ENCODE assay signal across 29 mouse cellular contexts in genomic region chr9:42394321-42394720, GRCm38 (mm10). TPM values are rescaled to one million over a fixed set of nuclear protein-coding genes. Genes with fewer than 3 reads are reported as not detected.
DNase-seq lines count a peak whose midpoint lies in the region; ATAC-seq lines count a peak whose summit lies in the region.
"Had no signal": no experiment of that assay in that cellular context is flagged by ENCODE, and none has a peak within 500 bp of the region (broad histone marks: within the 10 kb centered on the region; RNA-seq: fewer than 3 reads in every experiment).

No protein-coding gene starts in this region.

- H3K27me3 ChIP-seq in midbrain, embryonic 11.5 days (ENCODE audit: control insufficient read depth, insufficient read depth, low read length) = no peaks in the 10 kb centered on the region; the same call in 1 of the 2 replicates
- no peaks in the 10 kb centered on the region for H3K27me3 ChIP-seq in midbrain, embryonic 15.5 days (replicated peaks)
- H3K27me3 ChIP-seq in forebrain, embryonic 14.5 days (replicated peaks; ENCODE audit: control insufficient read depth, insufficient read depth, low read length) = no peaks in the 10 kb centered on the region
- H3K27me3 ChIP-seq: CH12.LX; forebrain, embryonic 15.5 days; hindbrain, embryonic 15.5 days; liver, embryonic 15.5 days had no signal

- WGBS in midbrain, embryonic 11.5 days = 83% methylated on average over 8 of the region's 8 CpGs
- 82% methylated on average over 8 of the region's 8 CpGs for WGBS in midbrain, embryonic 15.5 days
- WGBS in forebrain, embryonic 14.5 days = 83% methylated on average over 8 of the region's 8 CpGs

- peak; percentile 28 for DNase-seq in layer of hippocampus, adult 11-12 months (ENCODE audit: low spot score)
- no peak for DNase-seq in layer of hippocampus, postnatal 10 days (ENCODE audit: low spot score in 2 of 2)
- peak; percentile 77 for DNase-seq in midbrain, embryonic 11.5 days (ENCODE audit: low spot score, missing footprints)
- DNase-seq in brain, adult 2 months (ENCODE audit: low read depth, low spot score) = peak; percentile 78
- DNase-seq in forebrain, embryonic 14.5 days (ENCODE audit: low spot score) = no peak
- no peak for DNase-seq in kidney, postnatal 36 days
- DNase-seq: adrenal gland, postnatal 36 days; B cell, adult 2 months; cerebellum, adult 2 months; cerebellum, postnatal 25 days; heart, postnatal 14 days; kidney, adult 11 months; kidney, postnatal 14 days; lung, embryonic 14.5 days; lung, postnatal 14 days had no signal

- no peak overlapping the region for H3K27ac ChIP-seq in midbrain, embryonic 11.5 days (ENCODE audit: low read depth, low read length)
- H3K27ac ChIP-seq in midbrain, embryonic 15.5 days = no peak overlapping the region
- H3K27ac ChIP-seq in forebrain, embryonic 14.5 days (ENCODE audit: low read depth, low read length) = no peak overlapping the region
- H3K27ac ChIP-seq: forebrain, embryonic 15.5 days; hindbrain, embryonic 10.5 days; hindbrain, embryonic 15.5 days; limb, embryonic 12.5 days; liver, embryonic 15.5 days; midbrain, embryonic 10.5 days; neural tube, embryonic 13.5 days had no signal

- H3K9ac ChIP-seq in midbrain, embryonic 11.5 days (ENCODE audit: low read length) = no peak overlapping the region
- no peak overlapping the region for H3K9ac ChIP-seq in midbrain, embryonic 15.5 days
- no peak overlapping the region for H3K9ac ChIP-seq in forebrain, embryonic 14.5 days (ENCODE audit: low read length)
- H3K9ac ChIP-seq: forebrain, embryonic 15.5 days; hindbrain, embryonic 15.5 days; limb, embryonic 12.5 days; liver, embryonic 15.5 days; lung, embryonic 14.5 days; neural tube, embryonic 13.5 days had no signal

- H3K4me1 ChIP-seq in midbrain, embryonic 11.5 days (ENCODE audit: control insufficient read depth, insufficient read depth, low read length) = no peaks in the 10 kb centered on the region
- H3K4me1 ChIP-seq in midbrain, embryonic 15.5 days = peaks cover 7% of the 10 kb centered on the region
- peaks cover under 1% of the 10 kb centered on the region for H3K4me1 ChIP-seq in forebrain, embryonic 14.5 days (ENCODE audit: control insufficient read depth, insufficient read depth, low read length)
- H3K4me1 ChIP-seq: liver, embryonic 15.5 days had no signal

- H3K4me2 ChIP-seq in midbrain, embryonic 11.5 days = no peak overlapping the region
- no peak overlapping the region for H3K4me2 ChIP-seq in midbrain, embryonic 15.5 days
- no peak overlapping the region for H3K4me2 ChIP-seq in forebrain, embryonic 14.5 days (ENCODE audit: low read length)
- H3K4me2 ChIP-seq: forebrain, embryonic 15.5 days; hindbrain, embryonic 15.5 days; limb, embryonic 12.5 days; liver, embryonic 15.5 days; lung, embryonic 14.5 days; neural tube, embryonic 13.5 days had no signal

- no peaks in the 10 kb centered on the region for H3K36me3 ChIP-seq in midbrain, embryonic 11.5 days (ENCODE audit: control insufficient read depth, insufficient read depth, low read length)
- no peaks in the 10 kb centered on the region for H3K36me3 ChIP-seq in midbrain, embryonic 15.5 days (replicated peaks)
- H3K36me3 ChIP-seq in forebrain, embryonic 14.5 days (ENCODE audit: control insufficient read depth, insufficient read depth, low read length) = no peaks in the 10 kb centered on the region
- H3K36me3 ChIP-seq: forebrain, embryonic 15.5 days; hindbrain, embryonic 10.5 days; hindbrain, embryonic 15.5 days; limb, embryonic 12.5 days; liver, embryonic 15.5 days; midbrain, embryonic 10.5 days; neural tube, embryonic 13.5 days had no signal

- no peak overlapping the region for H3K4me3 ChIP-seq in midbrain, embryonic 11.5 days (ENCODE audit: low read depth, low read length)
- no peak overlapping the region for H3K4me3 ChIP-seq in midbrain, embryonic 15.5 days
- H3K4me3 ChIP-seq in forebrain, embryonic 14.5 days (ENCODE audit: low read depth, low read length) = no peak overlapping the region
- H3K4me3 ChIP-seq: forebrain, embryonic 15.5 days; hindbrain, embryonic 10.5 days; hindbrain, embryonic 15.5 days; limb, embryonic 12.5 days; liver, embryonic 15.5 days; midbrain, embryonic 10.5 days; neural tube, embryonic 13.5 days had no signal

- no peaks in the 10 kb centered on the region for H3K9me3 ChIP-seq in midbrain, embryonic 11.5 days (ENCODE audit: control insufficient read depth, low read length)
- H3K9me3 ChIP-seq in midbrain, embryonic 15.5 days = no peaks in the 10 kb centered on the region
- H3K9me3 ChIP-seq in forebrain, embryonic 14.5 days (replicated peaks; ENCODE audit: control insufficient read depth, low read length) = no peaks in the 10 kb centered on the region
- H3K9me3 ChIP-seq: forebrain, embryonic 15.5 days; hindbrain, embryonic 10.5 days; hindbrain, embryonic 15.5 days; limb, embryonic 12.5 days; liver, embryonic 15.5 days; midbrain, embryonic 10.5 days; neural tube, embryonic 13.5 days had no signal

- no peak for ATAC-seq in midbrain, embryonic 11.5 days (ENCODE audit: low FRiP score)
- no peak for ATAC-seq in midbrain, embryonic 15.5 days (replicated peaks)
- no peak for ATAC-seq in forebrain, embryonic 14.5 days
- ATAC-seq: forebrain, embryonic 15.5 days; inflammation-experienced regulatory T-cells, adult 6 months; Patski had no signal

RNA-seq across cellular contexts. Expression of gene Tecta, which starts 5.4 kb away (rescaled TPM):
- 1 to 10 TPM; 1.2 to 2.2 TPM for total RNA-seq in layer of hippocampus, postnatal 10 days (2021)
- 0.29 and 0.45 TPM in 2 replicates for polyA plus RNA-seq in midbrain, embryonic 11.5 days (2014; fragmentation: Nextera tagmentation; extraction: Ambion mirVana)
- 0.41 and 0.60 TPM in 2 replicates for polyA plus RNA-seq in midbrain, embryonic 15.5 days (2015; fragmentation: Nextera tagmentation; extraction: Ambion mirVana)
- 0.12 and 0.33 TPM in 2 replicates for polyA plus RNA-seq in forebrain, embryonic 14.5 days (2014; fragmentation: Nextera tagmentation; extraction: Ambion mirVana)
- total RNA-seq: granulocyte monocyte progenitor cell, adult 5-6 weeks; liver, adult 2 months had no signal
- polyA plus RNA-seq: heart, embryonic 14.5 days; inflammation-experienced regulatory T-cells, adult 6 months; liver, adult 2 months had no signal

Comparison
In these comparisons a context has a peak if more than half of its experiments do, and no peak if none do; other contexts are left out.
1. DNase-seq: peak in layer of hippocampus, adult 11-12 months (single experiment), midbrain, embryonic 11.5 days (single experiment) and brain, adult 2 months (single experiment); none in layer of hippocampus, postnatal 10 days (0 of 2), forebrain, embryonic 14.5 days (single experiment) and kidney, postnatal 36 days (0 of 2).